Mouse (Mus musculus) cerebellum, adult 11-12 months (tissue): Measurements from ENCODE around the gene Crb1.
"Not testable (repeated sequence)": the region's sequence is repeated elsewhere in the genome, so short reads cannot be mapped to it uniquely, and the experiment has no call there.

Experiments used
- DNase-seq: peaks from one replicate; pipeline ENCODE4 v3.0.0; 2022

Gene Crb1

DNA sequence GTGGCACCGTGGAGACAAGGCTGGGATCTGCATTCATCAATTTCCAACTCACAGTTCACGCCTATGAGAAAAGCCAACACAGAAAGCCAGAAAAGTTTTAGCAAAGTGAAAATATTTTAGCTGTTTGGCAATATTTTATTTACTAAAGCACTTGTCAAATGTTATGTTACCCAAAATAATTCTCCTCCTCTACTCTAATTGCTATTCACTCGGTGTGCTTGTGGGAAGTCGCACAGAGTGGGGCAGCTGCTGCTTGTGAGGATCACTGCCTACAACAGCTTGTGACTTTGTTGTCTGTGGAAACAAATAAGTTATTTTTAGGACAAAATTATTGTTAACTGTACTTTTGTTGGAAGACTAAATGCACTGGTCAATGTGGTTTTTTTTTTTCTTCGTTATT, 48.6 kb downstream of the Crb1 start:
- DNase-seq = no peak

DNA sequence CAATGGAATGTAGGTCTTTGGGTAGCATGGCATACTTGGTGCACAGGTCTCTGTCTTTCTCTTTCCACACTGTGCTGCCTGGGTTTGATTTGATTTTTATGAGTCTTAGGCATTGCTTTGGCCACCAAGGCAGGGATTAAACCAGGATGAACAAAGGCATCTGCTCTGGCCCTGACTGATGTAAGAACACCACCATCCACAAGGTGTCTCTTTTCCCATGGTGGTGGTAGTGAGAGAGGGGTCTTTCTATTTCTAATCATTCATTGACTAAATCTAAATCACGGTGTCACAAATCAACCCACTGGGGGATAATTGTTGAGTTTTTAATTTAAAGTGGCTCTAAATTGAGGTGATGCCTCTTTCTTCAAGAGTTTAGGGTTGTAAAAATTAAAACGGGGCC, 51.5 kb downstream of the Crb1 start:
- DNase-seq = no peak

DNA sequence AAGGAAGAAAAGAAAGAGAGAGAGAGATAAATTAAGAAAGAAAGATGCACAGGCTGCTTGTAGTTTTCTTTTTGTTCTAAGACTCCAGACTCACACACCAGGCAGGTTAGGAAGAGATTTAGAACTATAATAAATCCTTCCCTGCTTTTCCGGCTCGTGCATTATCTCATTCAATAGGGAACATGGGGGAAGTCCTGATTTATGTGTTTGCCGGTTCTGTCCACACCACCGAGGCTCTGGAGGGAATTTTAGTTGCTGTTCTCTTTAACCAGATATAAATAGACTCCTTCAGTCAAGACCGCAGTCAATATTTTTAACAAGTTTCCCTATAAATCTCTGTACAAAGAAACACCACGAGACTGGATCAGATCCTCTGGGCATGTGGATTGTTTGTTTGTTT, 57.1 kb downstream of the Crb1 start:
- no peak for DNase-seq

DNA sequence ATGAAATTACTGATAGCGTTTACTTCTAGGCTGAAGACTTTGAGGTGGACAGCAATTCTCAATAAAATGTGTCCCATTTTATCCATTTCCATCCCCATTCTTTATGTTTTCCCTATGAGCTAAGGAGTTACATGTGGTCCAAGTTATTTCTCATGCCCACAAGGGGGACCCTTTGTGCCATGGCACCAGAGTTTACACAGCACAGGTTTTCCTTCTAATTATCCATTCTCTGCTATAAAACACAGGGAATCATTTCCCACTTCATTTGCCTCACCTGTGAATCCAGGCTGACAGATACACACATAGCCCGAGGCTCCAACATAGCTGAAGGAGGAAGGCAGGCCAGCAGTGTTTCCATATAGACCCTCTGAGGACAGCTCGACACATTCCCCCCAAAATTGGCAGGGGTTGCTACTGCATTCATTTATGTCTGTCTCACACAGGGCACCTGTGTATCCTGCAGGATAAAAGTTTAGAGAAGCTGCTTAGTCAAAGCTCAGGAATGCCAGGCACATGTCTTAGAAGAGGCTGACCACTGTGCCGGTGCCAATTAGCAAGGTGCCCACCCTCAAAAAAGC, 62.5 kb downstream of the Crb1 start:
- no peak for DNase-seq

DNA sequence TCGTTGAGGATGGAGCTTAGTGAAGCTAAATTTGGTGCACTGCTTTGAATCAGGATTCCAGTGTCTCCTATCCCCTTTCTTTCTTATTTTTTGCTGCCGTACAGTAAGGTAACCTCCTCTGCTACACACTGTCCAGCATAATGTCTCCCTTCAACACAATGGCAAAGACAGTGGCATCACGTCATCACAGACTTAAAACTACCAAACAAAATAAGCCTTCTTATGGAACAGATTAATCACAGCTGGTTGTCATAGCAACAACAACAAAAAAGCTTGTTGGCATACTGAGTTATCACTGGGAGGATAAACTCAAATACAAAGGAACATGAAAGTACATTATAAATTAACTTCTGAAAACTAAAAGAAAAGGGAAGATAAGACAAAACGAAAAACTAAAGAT, 68.0 kb downstream of the Crb1 start:
- no peak for DNase-seq

DNA sequence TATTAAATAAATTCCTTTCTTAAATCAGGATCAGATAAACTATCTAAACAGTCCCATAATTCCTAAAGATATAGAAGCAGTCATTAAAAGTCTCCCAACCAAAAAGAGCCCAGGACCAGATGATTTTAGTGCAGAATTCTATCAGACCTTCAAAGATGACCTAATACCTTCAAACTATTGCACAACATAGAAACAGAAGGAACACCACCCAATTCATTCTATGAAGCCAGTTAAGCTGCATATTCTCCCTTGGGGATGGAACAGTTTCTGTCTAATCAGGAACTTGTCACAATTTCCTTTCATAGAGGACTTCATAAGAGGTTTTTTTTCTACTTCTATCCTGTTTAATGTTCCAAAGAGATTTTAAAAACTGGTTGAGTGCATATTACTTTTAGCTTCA, 74.4 kb downstream of the Crb1 start:
- DNase-seq = not testable (repeated sequence)

DNA sequence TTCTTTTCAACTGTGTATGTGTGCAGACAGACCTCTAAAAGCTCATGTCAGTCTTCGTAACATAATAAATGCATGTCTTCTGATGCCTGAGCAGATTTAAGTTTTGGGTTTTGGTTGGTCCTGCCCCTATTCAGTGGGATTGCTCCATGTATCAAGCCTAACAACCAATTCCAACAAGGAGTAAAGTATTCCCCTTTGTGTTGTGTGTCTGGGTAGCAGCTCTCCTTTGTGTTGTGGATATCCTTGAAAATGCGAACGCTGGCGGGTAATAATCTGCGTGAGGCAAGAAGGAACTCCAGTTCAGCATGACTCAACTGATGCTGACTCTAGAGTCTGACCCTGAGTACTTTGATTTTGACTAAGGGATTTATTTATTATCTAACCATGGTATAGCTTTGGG, 75.1 kb downstream of the Crb1 start:
- no peak for DNase-seq

DNA sequence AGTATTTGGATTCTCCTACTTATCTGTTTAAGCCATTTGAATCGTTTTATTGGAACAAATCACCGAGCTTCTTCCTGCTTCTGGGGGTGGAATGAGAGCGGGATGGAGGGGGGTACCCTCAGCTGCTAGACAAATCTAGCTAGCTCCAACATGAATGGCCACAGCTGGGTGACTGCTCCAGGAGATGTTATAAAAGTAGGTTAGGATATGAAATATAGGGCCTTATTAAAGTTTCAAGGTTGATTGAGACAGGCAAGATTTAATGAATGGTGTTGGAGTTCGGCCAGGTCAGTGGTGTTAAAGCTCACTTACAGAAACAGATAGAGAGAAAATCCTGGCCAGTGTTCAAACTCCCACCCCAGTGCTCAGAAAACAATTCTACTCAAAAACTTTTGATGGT, 84.9 kb downstream of the Crb1 start:
- DNase-seq = no peak

DNA sequence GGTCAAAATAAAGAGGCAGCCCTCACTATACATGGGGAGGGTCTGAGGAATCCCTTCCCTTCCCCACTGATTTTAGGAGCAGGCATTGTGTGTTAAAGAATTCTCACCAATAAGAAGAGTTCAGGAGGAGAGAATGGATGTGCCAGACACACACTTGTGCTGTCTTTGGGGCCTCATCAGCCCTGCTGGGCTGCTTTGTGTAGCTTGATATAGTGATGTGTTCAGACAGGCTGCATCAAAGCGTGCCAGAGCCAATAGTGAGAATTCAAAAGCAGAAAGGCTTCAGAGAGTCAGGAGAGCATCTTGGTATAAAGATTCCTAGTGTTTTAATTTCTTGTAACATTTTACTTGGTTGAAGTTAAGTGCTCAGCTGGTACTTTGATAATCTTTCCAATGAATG, 85.3 kb downstream of the Crb1 start:
- DNase-seq = no peak

DNA sequence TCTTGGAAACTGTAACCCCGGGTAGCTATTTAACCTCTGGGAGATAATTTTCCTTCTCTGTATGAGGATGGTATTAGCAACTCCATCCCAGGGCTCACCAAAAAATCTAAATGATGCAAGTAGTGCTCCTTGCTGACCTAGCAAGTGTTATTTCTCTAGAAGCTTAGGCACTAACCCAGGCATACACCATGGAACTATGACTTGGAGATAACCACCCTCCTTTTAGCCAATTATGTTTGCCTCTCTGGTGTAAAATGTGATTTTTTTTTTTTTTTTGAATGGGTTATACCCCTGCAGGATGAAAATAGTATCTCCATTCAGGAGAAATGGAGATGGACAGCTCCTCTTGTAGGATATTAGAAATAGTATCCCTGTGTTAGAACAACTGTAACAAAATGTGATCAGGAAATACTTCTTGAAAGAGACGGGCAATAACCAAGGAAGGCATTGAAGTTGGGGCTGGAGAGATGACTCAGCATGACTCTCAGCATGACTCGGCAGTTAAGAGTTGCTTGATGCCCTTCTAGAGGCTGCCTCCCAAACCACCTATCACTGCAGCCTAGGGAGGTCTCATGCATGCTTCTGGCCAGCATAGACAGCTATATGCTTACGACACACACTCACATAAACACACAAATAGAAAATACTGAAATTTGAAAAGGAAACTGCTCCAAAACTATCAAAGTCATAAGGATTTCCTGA, 100.1 kb downstream of the Crb1 start:
- no peak for DNase-seq

DNA sequence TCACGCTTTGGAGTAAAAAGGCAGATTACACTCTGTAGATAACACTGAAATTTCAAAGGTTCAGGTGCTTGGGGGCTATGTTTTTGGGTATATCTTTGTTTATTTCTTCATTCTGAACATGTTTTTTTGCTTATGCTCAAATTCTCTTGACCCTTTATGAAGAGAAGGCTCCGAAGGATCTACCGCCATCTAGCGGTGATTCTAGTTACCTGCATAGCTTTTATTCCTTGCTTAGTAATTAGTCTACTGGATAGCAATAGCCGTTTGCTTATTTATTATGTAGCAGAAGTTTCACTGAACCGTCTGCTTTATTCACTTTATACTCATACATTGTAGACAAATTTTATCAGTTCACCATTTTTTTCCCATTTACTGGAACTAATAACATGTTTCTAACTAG, 109.1 kb downstream of the Crb1 start:
- no peak for DNase-seq

DNA sequence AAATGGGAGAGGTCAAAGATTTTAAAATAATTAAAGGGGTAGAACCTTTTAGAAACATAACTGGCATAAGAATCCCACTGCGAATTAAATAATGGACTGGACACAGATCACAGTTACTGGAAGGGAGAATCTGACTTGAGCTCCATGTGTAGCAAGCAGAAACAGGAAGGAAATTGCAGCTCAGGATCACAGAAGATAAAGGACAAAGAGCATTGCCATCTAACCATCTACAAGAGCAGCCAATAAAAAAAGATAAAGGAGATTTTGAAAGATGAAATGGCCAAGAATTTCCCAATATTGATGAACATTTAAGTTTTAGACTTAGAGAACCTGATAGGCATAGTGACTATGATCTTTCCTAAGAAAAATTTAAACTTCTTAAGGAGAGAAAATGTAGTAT, 112.7 kb downstream of the Crb1 start:
- DNase-seq = no peak

DNA sequence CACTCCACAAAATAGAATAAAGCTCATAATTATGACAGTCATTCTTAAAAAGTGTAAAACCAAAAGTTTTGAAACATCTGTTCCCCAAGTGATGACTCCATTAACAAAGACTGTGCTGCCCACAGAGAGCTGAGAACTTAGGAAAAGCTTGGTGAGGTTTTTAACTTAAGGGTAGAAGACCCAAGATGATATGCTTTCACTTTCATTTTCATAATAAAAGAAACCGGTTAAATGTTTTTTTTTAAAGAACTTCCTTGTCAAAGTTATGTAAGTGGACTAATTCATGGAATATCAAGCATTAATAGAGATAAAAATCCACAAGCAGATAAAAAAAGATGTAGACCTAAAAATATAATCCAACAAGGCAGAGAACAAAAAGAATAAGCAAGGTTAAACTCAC, 113.7 kb downstream of the Crb1 start:
- no peak for DNase-seq

DNA sequence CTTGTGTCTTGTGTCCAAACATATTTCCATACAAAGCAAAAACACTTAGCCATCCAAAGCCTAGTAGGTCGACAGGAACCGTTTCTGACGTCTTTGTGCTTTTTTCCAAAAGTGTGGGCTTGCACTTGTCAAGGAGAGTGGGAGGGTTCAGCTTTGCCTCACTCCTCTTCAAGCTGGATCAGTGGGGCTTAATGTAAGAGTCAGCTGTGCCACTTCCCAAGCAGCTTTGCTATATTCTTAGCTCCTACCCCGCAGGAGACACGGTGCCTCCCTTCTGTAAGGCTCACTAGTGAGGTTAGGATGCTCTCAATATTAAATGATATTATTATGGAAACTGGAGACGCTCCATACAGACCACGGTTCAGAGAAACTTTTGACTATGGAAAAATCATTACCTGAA, 121.3 kb downstream of the Crb1 start:
- no peak for DNase-seq

DNA sequence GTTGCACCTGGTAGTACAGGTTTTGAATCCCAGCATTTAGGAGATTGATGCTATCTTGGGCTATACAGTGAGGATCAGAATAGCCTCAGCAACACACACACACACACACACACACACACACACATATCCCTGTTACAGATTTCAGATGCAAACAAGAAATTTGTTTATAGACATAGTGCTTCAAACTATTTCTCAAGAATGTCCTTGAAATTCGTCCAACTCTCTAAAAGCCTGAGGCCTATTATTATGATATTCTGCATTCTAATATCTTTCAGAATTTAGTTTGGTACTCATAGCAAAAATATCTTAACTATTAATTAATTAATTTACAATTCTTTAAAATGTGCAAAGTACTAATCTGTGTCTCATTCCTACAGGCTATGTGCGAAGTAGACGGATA, 124.9 kb downstream of the Crb1 start:
- DNase-seq = no peak

DNA sequence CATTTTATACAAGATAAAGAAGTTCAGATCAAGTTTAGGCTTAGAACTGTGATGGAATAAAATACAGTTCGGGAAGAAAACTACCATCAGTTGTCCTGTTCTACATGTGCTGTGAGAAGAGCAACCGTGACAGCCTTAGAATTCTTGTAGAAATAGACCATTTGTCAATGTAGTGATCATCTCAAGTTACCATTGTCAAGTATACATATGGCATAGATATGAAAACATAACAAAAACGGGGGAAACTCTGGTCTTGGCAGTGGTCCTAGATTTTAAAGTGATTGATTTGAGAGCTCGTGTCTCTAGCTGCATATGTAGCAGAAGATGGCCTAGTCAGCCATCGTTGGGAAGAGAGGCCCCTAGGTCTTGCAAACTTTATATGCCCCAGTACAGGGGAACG, 127.7 kb downstream of the Crb1 start:
- DNase-seq = no peak

DNA sequence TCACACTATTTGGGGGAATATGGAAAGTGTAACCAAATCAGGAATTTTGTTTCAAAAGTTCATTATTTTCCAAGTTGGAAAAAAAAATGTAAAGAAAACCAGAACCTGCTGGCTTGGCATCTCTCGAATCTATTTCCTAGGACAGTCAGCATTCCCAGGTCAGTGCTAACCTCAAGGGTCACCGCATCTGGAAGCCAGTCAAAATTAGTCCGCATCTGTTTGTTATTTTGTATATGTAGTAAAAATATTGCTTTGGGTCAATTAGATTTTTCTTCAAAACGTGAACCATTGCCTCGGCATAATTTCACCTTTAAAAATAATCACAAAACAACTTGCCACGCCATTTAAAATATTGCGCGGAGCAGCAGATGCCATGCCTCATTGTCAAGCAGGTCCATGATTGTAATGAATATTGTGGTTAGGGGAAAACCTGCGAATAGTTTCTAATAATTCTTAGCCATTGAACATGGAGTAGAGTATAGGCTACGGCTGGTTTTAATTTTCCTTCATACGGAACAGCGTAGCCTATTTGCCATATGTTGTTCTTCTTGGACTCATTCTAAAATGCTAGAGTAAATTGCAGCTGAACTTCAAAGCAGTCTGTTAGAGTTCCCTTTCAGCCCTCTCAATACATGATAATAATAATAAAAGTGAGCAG, 130.0 kb downstream of the Crb1 start:
- DNase-seq = no peak

DNA sequence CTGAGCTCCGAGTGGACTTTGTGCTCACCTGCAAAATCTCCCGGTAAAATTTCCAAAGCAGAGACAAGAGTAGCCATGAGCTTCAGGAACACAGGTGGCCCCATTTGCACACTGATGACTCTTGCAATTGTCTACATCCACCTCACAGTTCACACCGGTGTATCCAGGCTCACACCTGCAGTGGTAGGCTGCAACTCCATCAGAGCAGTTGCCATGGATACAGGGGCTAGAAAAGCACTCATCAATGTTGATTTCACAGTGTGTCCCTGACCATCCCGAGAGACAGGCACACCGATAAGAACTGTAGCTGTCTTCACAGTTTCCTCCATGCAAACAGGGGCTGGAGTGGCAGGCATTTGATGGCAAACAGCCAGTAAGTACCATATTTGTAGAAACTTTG, 140.1 kb downstream of the Crb1 start:
- no peak for DNase-seq

DNA sequence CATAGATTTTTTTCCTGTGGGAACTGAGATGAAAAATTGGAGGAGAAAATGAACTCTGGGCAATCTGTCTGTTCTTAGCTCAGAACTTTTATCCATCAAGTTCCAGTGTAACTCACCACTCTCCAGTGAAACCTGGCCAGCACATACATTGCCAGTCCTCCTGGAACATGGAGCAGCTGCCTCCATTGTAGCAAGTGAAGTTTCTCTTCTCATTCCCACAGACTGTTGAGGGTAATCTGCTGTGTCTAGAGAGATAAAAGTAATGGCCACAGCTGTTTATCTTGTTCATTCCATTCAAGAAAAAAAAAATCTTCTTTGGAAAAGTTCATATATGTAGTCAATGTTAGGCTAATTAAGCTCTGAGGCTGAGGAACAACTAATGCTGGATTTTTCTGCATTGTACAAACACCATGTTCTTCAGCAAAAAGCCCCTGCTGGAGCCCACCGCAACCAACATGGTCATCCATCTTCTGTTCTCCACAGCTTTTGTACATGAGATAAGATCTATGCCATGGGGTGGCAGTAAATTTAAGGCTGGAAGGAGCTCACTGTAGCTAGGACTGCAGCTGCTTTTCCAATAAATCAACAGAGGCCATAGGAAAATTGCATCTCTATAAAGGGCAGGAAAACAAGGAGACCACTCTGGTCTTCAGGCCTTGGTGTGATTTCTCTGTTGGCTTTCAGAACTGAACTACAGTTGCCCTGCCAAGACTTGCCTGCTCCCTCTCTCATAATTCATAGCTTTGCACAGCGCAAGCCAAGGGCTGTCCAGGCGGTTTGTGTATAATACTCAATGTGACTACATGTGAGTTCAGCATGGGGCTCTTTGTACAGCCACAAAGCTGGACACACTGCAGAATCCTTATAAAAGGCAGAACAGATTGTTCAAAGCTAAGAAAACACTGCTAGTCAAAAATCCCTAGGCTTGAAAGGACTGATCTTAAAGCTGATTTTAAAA, 142.0 kb downstream of the Crb1 start:
- no peak for DNase-seq

DNA sequence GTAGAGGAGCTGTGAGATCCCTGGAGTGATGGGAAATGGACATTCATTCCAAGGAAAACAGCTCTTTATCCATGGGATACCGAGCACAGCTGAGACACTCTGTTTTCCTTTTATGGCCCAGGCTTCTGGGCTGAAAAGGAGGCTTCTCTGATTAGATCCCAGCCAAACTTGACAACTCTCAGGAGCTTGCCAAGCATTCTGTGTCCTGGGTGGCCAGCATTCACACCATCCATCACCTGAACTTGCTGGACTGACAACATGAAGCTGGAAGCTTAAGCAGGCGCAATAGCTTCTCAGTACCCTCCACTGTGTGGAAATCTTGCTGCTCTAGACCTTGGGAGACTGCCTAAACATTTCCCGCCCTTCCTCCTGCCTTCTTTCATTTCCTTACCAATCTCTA, 144.3 kb downstream of the Crb1 start:
- no peak for DNase-seq

DNA sequence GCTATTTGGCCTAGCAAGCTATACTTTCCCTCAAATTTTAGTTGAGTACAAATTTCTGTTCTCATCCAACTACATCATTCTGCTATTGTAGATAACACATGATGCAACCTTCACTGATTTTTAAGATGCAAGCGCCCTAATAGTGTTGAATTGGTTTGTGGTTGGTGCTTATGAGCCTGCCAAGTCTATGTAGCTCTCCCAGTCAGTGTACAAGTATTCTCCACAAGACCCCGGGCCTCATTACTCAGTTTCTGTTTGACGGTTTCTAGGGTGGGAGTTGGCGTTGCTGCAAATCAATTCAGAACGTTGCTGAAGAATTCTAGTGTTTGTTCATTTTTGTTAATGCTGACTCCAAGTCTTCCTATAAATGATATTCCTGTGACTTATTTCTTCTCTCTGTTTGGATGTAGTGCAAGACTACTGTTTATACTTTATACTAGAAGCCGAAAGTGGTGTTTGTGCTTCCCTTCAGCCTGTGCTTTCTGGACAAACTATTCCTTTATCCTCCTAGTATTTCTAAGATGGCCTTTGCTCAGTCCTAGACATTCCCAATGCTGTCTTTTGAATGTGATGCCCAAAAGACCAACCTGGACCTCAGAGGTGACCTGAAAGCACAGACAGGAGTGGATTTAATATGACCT, 152.5 kb downstream of the Crb1 start:
- no peak for DNase-seq

DNA sequence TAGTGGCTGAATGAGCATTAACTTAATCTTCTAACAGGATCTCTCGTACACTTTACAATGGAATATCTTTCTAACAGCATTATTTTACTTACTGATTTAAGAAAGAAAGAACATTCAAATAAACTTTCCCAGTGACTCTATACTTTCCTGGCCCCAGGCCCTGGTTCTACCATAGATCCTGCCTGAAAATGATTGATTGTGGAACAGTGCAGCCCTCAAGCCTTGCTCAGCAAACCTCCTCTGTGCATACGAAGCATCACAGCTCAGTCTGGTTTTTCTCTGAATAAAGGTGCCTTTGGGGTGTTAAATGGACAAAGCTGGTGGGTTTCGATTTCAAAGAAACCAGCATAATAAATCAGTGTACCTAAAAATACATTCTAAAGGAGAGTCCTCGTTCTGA, 153.1 kb downstream of the Crb1 start:
- no peak for DNase-seq

DNA sequence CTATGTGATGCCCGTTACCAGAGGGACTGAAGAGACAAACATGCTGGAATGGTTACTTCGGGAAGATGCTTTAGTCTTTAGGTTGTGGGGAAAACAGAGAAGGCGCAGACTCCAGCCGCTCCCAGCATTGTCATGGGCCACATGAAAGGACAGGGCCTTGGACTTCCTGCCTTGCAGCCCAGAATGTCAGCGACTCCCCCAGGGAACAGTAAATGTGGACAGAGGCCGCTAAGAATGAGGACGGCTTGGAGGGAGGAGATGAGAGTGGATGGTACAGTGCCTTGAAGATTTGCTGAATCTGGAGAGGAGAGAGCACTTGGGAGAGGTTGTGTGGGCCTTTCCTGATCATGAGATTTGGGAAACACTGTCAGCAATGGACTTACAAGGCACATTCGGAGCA, 161.6 kb downstream of the Crb1 start:
- no peak for DNase-seq
